Mouse (Mus musculus): ENCODE measurements around the gene Pou6f2. TPM values are rescaled to one million over a fixed set of nuclear protein-coding genes. Genes with fewer than 3 reads are reported as not detected.

The Pou6f2 gene
- polyA plus RNA-seq, 1 experiment from 2014 or later: not detected

GRCm38 (mm10) chr13:18204476-18205250 is 192.8 kb downstream of the Pou6f2 start:
- Histone ChIP-seq H3K27me3 (replicated peaks) (no peaks in the 10 kb centered on the region), H3K4me1 (no peaks in the 10 kb centered on the region), H3K4me3 (no peak overlapping the region), H3K4me2 (no peak overlapping the region), H3K27ac (no peak overlapping the region), H3K36me3 (no peaks in the 10 kb centered on the region), H3K9me3 (replicated peaks) (no peaks in the 10 kb centered on the region), H3K9ac (no peak overlapping the region)
- 56% methylated on average over 8 of the region's 8 CpGs for WGBS (ENCODE audit: insufficient replicate concordance)
- no peak for ATAC-seq

DNA sequence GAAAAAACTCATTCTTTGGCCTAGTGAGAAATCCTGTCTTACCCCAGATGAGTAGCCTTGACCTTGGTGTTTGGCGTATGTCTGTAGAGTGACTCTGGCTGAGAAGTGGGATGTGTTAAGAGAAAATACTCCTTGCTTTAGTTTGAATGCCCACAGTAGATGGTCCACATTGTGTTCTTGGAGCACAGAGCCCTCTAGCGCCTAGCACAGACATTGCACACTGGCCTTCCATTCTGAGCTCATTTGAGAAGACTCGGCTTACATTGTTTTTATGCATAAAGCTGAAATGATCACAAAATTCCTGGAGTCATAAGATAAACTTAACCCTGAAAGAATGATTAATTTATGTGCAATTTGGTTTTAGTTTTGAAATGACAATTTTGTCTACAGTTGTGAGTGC is 223.5 kb downstream of the Pou6f2 start:
- no peaks in the 10 kb centered on the region for H3K9me3 ChIP-seq (replicated peaks)
- H3K4me2 ChIP-seq: no peak overlapping the region
- H3K27me3 ChIP-seq (replicated peaks): no peaks in the 10 kb centered on the region
- ATAC-seq: no peak
- H3K4me1 ChIP-seq: no peaks in the 10 kb centered on the region
- whole genome bisulfite sequencing (ENCODE audit: insufficient replicate concordance): 38% methylated on average over 3 of the region's 3 CpGs
- no peak overlapping the region for H3K4me3 ChIP-seq
- H3K36me3 ChIP-seq: no peaks in the 10 kb centered on the region
- no peak overlapping the region for H3K27ac ChIP-seq
- no peak overlapping the region for H3K9ac ChIP-seq

DNA sequence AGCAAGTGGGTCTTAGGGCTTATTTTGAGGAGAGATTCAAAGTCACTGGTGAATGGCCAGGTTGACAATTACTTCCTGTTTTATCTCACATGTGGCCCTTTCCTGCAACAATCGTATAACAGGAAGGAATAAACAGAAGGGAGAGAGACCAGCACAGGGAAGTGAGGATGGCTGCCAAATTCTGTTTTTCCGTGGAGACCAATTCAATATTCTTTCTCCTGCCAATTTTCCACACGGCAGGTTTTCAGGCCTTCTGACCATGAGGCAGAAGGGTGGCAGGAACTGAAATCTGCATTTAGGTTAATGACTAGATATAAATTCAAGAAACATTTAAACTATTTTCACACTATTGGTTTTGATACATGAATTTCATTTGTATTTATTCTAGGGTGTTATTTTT is 224.5 kb downstream of the Pou6f2 start:
- Histone ChIP-seq H3K27me3 (replicated peaks) (no peaks in the 10 kb centered on the region), H3K9me3 (replicated peaks) (no peaks in the 10 kb centered on the region), H3K36me3 (no peaks in the 10 kb centered on the region), H3K4me1 (no peaks in the 10 kb centered on the region), H3K27ac (no peak overlapping the region), H3K4me2 (no peak overlapping the region), H3K4me3 (no peak overlapping the region), H3K9ac (no peak overlapping the region)
- ATAC-seq: no peak
- WGBS (ENCODE audit: insufficient replicate concordance): 39% methylated on average over 3 of the region's 3 CpGs

DNA sequence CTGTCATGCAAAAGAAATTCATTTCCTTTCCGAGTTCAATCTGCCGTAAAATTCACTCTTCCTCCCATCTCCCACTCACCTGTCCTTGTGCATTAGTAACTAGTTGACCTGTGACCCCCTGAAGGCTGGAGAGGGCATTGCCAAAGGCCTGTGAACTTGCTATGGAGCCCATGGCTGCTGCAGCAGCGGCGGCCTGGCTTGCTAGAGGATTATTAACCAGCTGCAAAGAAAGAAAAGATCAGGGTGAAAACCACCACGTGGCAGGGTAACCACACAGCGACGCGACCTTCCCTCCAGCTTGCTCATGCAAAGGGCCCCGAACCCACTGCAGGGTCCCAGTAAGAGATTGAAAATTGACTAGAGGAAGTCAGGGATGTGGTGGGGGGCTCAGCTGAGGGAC is 225.2 kb downstream of the Pou6f2 start:
- H3K27ac ChIP-seq: no peak overlapping the region
- ATAC-seq: no peak
- H3K4me2 ChIP-seq: no peak overlapping the region
- no peaks in the 10 kb centered on the region for H3K9me3 ChIP-seq (replicated peaks)
- 41% methylated on average over 9 of the region's 9 CpGs for WGBS (ENCODE audit: insufficient replicate concordance)
- no peaks in the 10 kb centered on the region for H3K36me3 ChIP-seq
- no peak overlapping the region for H3K9ac ChIP-seq
- no peaks in the 10 kb centered on the region for H3K27me3 ChIP-seq (replicated peaks)
- no peaks in the 10 kb centered on the region for H3K4me1 ChIP-seq
- no peak overlapping the region for H3K4me3 ChIP-seq

DNA sequence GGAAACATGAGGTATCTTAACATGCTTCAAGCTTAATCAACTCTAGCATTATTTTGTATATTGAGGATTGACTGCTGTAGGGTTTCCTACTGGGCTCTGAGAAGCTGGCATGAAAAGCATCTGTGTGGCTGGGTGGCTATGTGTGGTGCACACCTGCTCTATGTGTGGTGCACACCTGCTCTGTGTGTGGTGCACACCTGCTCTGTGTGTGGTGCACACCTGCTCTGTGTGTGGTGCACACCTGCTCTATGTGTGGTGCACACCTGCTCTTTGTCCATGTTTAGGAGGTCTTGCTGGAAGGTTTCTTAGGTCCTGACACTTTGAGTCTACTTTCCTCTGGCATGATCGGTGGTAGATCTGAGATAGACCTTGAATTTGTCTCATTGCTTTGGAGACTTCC is 233.3 kb downstream of the Pou6f2 start:
- Histone ChIP-seq H3K4me3 (no peak overlapping the region), H3K4me1 (no peaks in the 10 kb centered on the region), H3K27ac (no peak overlapping the region), H3K36me3 (no peaks in the 10 kb centered on the region), H3K9me3 (replicated peaks) (no peaks in the 10 kb centered on the region), H3K27me3 (replicated peaks) (no peaks in the 10 kb centered on the region), H3K4me2 (no peak overlapping the region), H3K9ac (no peak overlapping the region)
- 62% methylated on average over 1 of the region's 1 CpGs for WGBS (ENCODE audit: insufficient replicate concordance)
- ATAC-seq: no peak

DNA sequence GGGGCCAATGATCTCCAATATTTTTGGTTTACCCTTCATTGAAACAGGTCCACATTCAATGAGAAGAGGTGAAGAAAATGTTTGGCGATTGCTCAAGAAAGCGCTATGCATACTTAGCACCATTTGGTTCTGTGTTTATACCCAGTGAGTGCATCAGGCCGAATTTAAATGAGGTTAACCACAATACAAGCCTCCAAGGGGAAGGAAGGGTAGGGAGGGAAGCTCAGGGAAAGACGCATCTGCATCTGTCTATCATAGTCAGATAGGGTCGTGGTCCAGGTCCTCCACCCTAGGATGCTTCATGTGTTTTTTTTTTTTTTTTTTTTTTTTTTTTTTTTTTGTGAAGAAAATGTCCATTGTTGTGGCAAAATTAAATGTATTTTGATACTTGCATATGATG is 236.9 kb downstream of the Pou6f2 start:
- Histone ChIP-seq H3K4me3 (no peak overlapping the region), H3K27me3 (replicated peaks) (no peaks in the 10 kb centered on the region), H3K4me1 (no peaks in the 10 kb centered on the region), H3K9ac (no peak overlapping the region), H3K36me3 (no peaks in the 10 kb centered on the region), H3K4me2 (no peak overlapping the region), H3K27ac (no peak overlapping the region), H3K9me3 (replicated peaks) (no peaks in the 10 kb centered on the region)
- 37% methylated on average over 5 of the region's 5 CpGs for WGBS (ENCODE audit: insufficient replicate concordance)
- no peak for ATAC-seq

DNA sequence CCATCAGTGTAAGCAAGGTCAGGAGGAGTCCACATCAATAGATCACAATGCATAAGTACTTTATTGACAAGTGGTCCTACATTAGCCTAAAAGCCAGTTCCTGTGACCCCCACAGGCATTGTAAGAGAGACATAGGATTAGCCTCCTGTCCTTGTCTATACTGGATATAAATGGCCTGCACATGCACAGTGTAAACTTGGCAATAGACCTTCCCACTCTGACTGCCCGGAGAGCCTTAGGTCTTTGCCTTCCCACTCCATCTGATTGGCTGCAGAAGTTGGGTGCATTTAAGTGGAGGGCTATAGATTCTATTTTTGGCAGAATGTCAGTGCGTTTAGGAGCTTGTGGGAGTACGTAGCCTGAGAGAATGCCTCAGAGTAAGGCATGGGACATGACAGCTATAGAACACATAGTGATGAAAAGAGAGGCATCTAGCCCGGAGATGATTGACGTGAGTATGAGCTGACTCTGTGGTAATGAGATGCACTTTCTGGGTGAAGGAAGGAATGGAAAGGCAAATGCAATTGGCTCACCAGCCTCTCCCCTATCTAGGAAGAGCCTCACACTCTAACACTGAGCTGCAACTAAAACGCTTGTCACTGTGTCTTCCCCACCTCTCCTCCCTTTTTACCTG is 243.4 kb downstream of the Pou6f2 start:
- H3K9me3 ChIP-seq (replicated peaks): no peaks in the 10 kb centered on the region
- H3K9ac ChIP-seq: no peak overlapping the region
- no peaks in the 10 kb centered on the region for H3K36me3 ChIP-seq
- H3K27me3 ChIP-seq (replicated peaks): no peaks in the 10 kb centered on the region
- no peaks in the 10 kb centered on the region for H3K4me1 ChIP-seq
- no peak overlapping the region for H3K4me2 ChIP-seq
- no peak overlapping the region for H3K4me3 ChIP-seq
- ATAC-seq: no peak
- WGBS (ENCODE audit: insufficient replicate concordance): 64% methylated on average over 6 of the region's 6 CpGs
- no peak overlapping the region for H3K27ac ChIP-seq

GRCm38 (mm10) chr13:18133646-18134045 is 263.8 kb downstream of the Pou6f2 start:
- 40% methylated on average over 2 of the region's 2 CpGs for WGBS (ENCODE audit: insufficient replicate concordance)
- no peak overlapping the region for H3K4me3 ChIP-seq
- no peak overlapping the region for H3K27ac ChIP-seq
- no peaks in the 10 kb centered on the region for H3K36me3 ChIP-seq
- no peaks in the 10 kb centered on the region for H3K9me3 ChIP-seq (replicated peaks)
- H3K4me1 ChIP-seq: no peaks in the 10 kb centered on the region
- no peak overlapping the region for H3K9ac ChIP-seq
- ATAC-seq: no peak
- no peaks in the 10 kb centered on the region for H3K27me3 ChIP-seq (replicated peaks)
- no peak overlapping the region for H3K4me2 ChIP-seq

DNA sequence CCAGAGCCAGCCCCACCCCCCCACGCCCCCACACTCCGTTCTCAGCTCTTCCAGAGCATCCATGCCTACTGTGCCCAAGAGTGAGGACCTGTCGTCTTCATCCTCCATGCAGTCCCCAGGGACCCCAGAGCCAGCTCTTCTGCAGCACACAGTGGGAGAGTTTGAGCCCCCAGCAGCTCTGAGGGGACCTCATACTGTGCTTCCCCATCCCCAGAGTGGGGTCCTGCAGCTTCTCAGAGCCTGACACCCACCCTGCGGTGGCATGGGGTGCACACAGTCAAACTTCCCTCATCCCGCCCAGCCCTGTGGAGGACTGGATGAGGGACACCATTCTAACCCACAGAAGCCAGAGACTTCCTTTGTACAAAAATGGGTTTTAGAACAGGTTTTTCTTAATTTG is 264.3 kb downstream of the Pou6f2 start:
- Histone ChIP-seq H3K9me3 (replicated peaks) (no peaks in the 10 kb centered on the region), H3K4me3 (no peak overlapping the region), H3K4me1 (no peaks in the 10 kb centered on the region), H3K27ac (no peak overlapping the region), H3K4me2 (no peak overlapping the region), H3K27me3 (replicated peaks) (no peaks in the 10 kb centered on the region), H3K36me3 (no peaks in the 10 kb centered on the region), H3K9ac (no peak overlapping the region)
- ATAC-seq: no peak
- 55% methylated on average over 5 of the region's 5 CpGs for WGBS (ENCODE audit: insufficient replicate concordance)

GRCm38 (mm10) chr13:18131324-18131723 is 266.2 kb downstream of the Pou6f2 start:
- no peak for ATAC-seq
- Histone ChIP-seq H3K4me1 (no peaks in the 10 kb centered on the region), H3K9ac (no peak overlapping the region), H3K27ac (no peak overlapping the region), H3K4me3 (no peak overlapping the region), H3K9me3 (replicated peaks) (no peaks in the 10 kb centered on the region), H3K36me3 (no peaks in the 10 kb centered on the region), H3K27me3 (replicated peaks) (no peaks in the 10 kb centered on the region), H3K4me2 (no peak overlapping the region)

DNA sequence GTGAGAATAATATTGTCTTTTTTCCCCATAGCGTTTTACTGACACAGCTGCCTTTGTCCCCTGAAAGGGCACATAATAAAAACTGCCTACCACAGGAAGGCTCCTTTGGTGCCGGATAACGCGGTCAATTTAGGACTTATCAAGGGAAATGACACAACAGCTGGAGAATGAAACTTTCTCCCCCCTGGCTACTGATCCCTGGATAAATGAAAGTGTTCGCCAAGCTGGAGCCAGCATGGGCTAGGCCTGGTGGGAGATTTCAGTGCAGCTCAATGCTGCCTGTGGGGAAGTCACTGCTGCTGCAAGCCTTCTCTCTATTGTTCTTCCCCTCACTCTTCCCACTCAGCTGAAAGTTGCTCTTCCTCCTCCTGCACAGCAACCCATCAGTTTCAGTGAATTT is 267.8 kb downstream of the Pou6f2 start:
- WGBS (ENCODE audit: insufficient replicate concordance): 47% methylated on average over 5 of the region's 5 CpGs
- no peak for ATAC-seq
- Histone ChIP-seq H3K9ac (no peak overlapping the region), H3K4me2 (no peak overlapping the region), H3K4me3 (no peak overlapping the region), H3K36me3 (no peaks in the 10 kb centered on the region), H3K27ac (no peak overlapping the region), H3K4me1 (no peaks in the 10 kb centered on the region), H3K27me3 (replicated peaks) (peaks cover 6% of the 10 kb centered on the region; the same call in 1 of the 2 replicates), H3K9me3 (replicated peaks) (no peaks in the 10 kb centered on the region)

DNA sequence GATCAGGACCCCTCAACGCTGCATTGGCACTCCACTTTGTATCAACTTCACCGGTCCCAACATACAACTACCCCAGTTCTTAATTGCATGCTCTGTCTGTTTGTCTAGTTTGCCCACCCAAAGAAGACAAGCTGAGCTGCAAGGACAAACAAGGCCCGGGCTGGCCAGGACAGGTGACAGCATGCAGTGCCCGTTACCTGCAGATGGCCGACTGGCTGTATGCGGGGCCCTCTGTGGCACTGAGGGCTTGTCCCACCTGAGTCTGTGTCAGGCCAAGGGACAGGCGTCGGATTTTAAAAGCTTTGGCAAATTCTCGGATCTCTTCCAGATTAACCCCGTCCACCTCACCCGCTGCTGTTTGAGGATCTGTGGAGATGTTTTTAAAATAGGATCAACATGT is 268.7 kb downstream of the Pou6f2 start:
- no peak overlapping the region for H3K9ac ChIP-seq
- H3K27me3 ChIP-seq (replicated peaks): peaks cover 13% of the 10 kb centered on the region; the same call in 1 of the 2 replicates
- no peak overlapping the region for H3K4me3 ChIP-seq
- no peaks in the 10 kb centered on the region for H3K9me3 ChIP-seq (replicated peaks)
- H3K36me3 ChIP-seq: no peaks in the 10 kb centered on the region
- no peak overlapping the region for H3K27ac ChIP-seq
- no peak overlapping the region for H3K4me2 ChIP-seq
- 68% methylated on average over 11 of the region's 11 CpGs for WGBS (ENCODE audit: insufficient replicate concordance)
- H3K4me1 ChIP-seq: no peaks in the 10 kb centered on the region
- ATAC-seq: no peak

DNA sequence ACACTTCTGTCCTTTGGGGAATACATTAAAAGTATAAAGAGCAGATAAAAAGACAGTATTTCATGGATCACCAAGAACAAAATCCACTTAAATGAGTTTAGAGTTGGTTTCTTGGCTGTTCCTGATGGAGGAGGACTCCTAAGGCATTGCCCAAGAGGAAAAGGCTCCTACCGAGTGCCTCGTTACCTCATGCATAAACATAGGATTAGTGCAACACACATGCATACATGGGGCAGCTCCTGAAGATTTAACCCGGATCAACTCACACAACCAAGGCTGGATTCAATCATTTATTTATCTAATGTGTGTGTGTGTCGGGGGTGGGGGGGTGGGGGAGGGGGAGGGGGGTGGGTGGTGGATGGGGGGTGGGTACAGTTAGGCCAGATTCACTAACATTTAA is 269.4 kb downstream of the Pou6f2 start:
- Histone ChIP-seq H3K36me3 (no peaks in the 10 kb centered on the region), H3K27ac (no peak overlapping the region), H3K9me3 (replicated peaks) (no peaks in the 10 kb centered on the region), H3K4me2 (no peak overlapping the region), H3K27me3 (replicated peaks) (peaks cover 16% of the 10 kb centered on the region; the same call in 1 of the 2 replicates), H3K9ac (no peak overlapping the region), H3K4me1 (no peaks in the 10 kb centered on the region), H3K4me3 (no peak overlapping the region)
- no peak for ATAC-seq
- WGBS (ENCODE audit: insufficient replicate concordance): 46% methylated on average over 4 of the region's 4 CpGs

Data from liver, embryonic 12.5 days (tissue).